Mouse (Mus musculus): ENCODE data around the gene Dpagt1. TPM values are rescaled to one million over a fixed set of nuclear protein-coding genes. Genes with fewer than 3 reads are reported as not detected.

Dpagt1 gene
- 27.7 and 47.4 TPM in 2 replicates for polyA plus RNA-seq (2012; rRNA removed)

GRCm38 (mm10) chr9:44325768-44326370, at the start of gene Dpagt1:
Dpagt1 (plus strand) TSS chr9:44326019.
- WGBS, result under 1% methylated on average over 12 of the region's 12 CpGs
- Histone ChIP-seq H3K4me3 (ENCODE audit: low read depth, low read length) (peak within 1 kb of the TSS; percentile 95), H3K27me3 (ENCODE audit: control insufficient read depth, insufficient read depth, low read length) (no peaks in the 10 kb centered on the region), H3K4me1 (ENCODE audit: control insufficient read depth, insufficient read depth, insufficient read length, low read length) (peaks cover 5% of the 10 kb centered on the region; the same call in 1 of the 2 replicates), H3K27ac (ENCODE audit: insufficient read depth, low read depth, low read length) (peak within 1 kb of the TSS; percentile 84), H3K36me3 (ENCODE audit: control insufficient read depth, insufficient read depth, low read length) (peaks cover 2% of the 10 kb centered on the region; the same call in 1 of the 2 replicates)
- TF ChIP-seq CTCF (IDR thresholded peaks at IDR 0.05; ENCODE audit: extremely low read depth, insufficient read length, insufficient replicate concordance, low read depth, low read length), result no peak
- TF ChIP-seq POLR2A (IDR thresholded peaks at IDR 0.05; ENCODE audit: low read depth, low read length), result no peak

- 51% methylated on average over 5 of the region's 5 CpGs for WGBS
These were observed 42.6 kb upstream of the Dpagt1 start for GRCm38 (mm10) chr9:44283183-44283582.

GRCm38 (mm10) chr9:44286256-44286850, 39.5 kb upstream of the Dpagt1 start:
- Histone ChIP-seq H3K36me3 (ENCODE audit: control insufficient read depth, insufficient read depth, low read length) (peaks cover 3% of the 10 kb centered on the region; the same call in 1 of the 2 replicates), H3K27me3 (ENCODE audit: control insufficient read depth, insufficient read depth, low read length) (peaks cover 22% of the 10 kb centered on the region), H3K4me1 (ENCODE audit: control insufficient read depth, insufficient read depth, insufficient read length, low read length) (peaks cover 10% of the 10 kb centered on the region), H3K4me3 (ENCODE audit: low read depth, low read length) (no peak overlapping the region), H3K27ac (ENCODE audit: insufficient read depth, low read depth, low read length) (no peak overlapping the region)
- TF ChIP-seq CTCF (IDR thresholded peaks at IDR 0.05; ENCODE audit: extremely low read depth, insufficient read length, insufficient replicate concordance, low read depth, low read length) (no peak), POLR2A (IDR thresholded peaks at IDR 0.05; ENCODE audit: low read depth, low read length) (no peak)
- WGBS, result 17% methylated on average over 6 of the region's 6 CpGs

More at GRCm38 (mm10) chr9:44283183-44283582, 42.6 kb upstream of the Dpagt1 start:
- TF ChIP-seq CTCF (IDR thresholded peaks at IDR 0.05; ENCODE audit: extremely low read depth, insufficient read length, insufficient replicate concordance, low read depth, low read length), result no peak
- Histone ChIP-seq H3K36me3 (ENCODE audit: control insufficient read depth, insufficient read depth, low read length) (no peaks in the 10 kb centered on the region), H3K4me1 (ENCODE audit: control insufficient read depth, insufficient read depth, insufficient read length, low read length) (peaks cover 10% of the 10 kb centered on the region), H3K27me3 (ENCODE audit: control insufficient read depth, insufficient read depth, low read length) (peaks cover 20% of the 10 kb centered on the region), H3K27ac (ENCODE audit: insufficient read depth, low read depth, low read length) (no peak overlapping the region), H3K4me3 (ENCODE audit: low read depth, low read length) (no peak overlapping the region)

DNA sequence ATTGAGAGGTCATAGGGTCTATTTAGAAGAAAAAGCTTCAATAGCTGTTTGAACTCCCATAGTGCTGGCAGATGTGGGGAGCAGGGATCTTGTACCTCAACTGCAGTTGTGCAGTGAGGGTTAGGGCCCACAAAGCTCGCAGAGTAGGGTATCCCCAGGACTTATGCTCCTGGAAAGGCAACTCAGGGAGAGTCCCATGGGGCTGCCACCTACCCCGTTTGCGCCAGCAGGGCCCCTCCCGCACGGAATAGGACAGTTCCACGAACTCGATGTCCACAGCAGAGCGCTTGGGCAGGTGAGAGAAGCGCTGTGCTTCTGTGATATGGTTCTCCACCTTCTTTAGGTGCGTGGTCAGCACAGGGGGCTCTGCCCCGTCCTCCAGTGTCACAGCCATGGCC, 38.8 kb upstream of the Dpagt1 start:
- Histone ChIP-seq H3K27ac (ENCODE audit: insufficient read depth, low read depth, low read length) (no peak overlapping the region), H3K27me3 (ENCODE audit: control insufficient read depth, insufficient read depth, low read length) (peaks cover 22% of the 10 kb centered on the region), H3K4me1 (ENCODE audit: control insufficient read depth, insufficient read depth, insufficient read length, low read length) (peaks cover 10% of the 10 kb centered on the region), H3K36me3 (ENCODE audit: control insufficient read depth, insufficient read depth, low read length) (peaks cover 6% of the 10 kb centered on the region; the same call in 1 of the 2 replicates), H3K4me3 (ENCODE audit: low read depth, low read length) (peak overlapping the region; percentile 51)
- WGBS, result 33% methylated on average over 11 of the region's 11 CpGs
- no peak for TF ChIP-seq POLR2A (IDR thresholded peaks at IDR 0.05; ENCODE audit: low read depth, low read length)
- no peak for TF ChIP-seq CTCF (IDR thresholded peaks at IDR 0.05; ENCODE audit: extremely low read depth, insufficient read length, insufficient replicate concordance, low read depth, low read length)

- peaks cover 8% of the 10 kb centered on the region; the same call in 1 of the 2 replicates for H3K36me3 ChIP-seq (ENCODE audit: control insufficient read depth, insufficient read depth, low read length)
- peak overlapping the region; percentile 51 for H3K4me3 ChIP-seq (ENCODE audit: low read depth, low read length)
- H3K27me3 ChIP-seq (ENCODE audit: control insufficient read depth, insufficient read depth, low read length), result peaks cover 22% of the 10 kb centered on the region
- H3K4me1 ChIP-seq (ENCODE audit: control insufficient read depth, insufficient read depth, insufficient read length, low read length), result peaks cover 10% of the 10 kb centered on the region
- TF ChIP-seq POLR2A (IDR thresholded peaks at IDR 0.05; ENCODE audit: low read depth, low read length) (no peak), CTCF (IDR thresholded peaks at IDR 0.05; ENCODE audit: extremely low read depth, insufficient read length, insufficient replicate concordance, low read depth, low read length) (no peak)
- no peak overlapping the region for H3K27ac ChIP-seq (ENCODE audit: insufficient read depth, low read depth, low read length)
- WGBS, result 5% methylated on average over 47 of the region's 47 CpGs
These were observed 38.3 kb upstream of the Dpagt1 start for GRCm38 (mm10) chr9:44287401-44288075.

GRCm38 (mm10) chr9:44288076-44288958, 37.5 kb upstream of the Dpagt1 start, which contains the start of gene Abcg4:
Abcg4 (minus strand) TSS chr9:44288615.
- peaks cover 10% of the 10 kb centered on the region for H3K4me1 ChIP-seq (ENCODE audit: control insufficient read depth, insufficient read depth, insufficient read length, low read length)
- WGBS, result 2% methylated on average over 38 of the region's 38 CpGs
- peaks cover 8% of the 10 kb centered on the region; the same call in 1 of the 2 replicates for H3K36me3 ChIP-seq (ENCODE audit: control insufficient read depth, insufficient read depth, low read length)
- H3K4me3 ChIP-seq (ENCODE audit: low read depth, low read length), result peak within 1 kb of the TSS; percentile 51
- no peak for TF ChIP-seq CTCF (IDR thresholded peaks at IDR 0.05; ENCODE audit: extremely low read depth, insufficient read length, insufficient replicate concordance, low read depth, low read length)
- TF ChIP-seq POLR2A (IDR thresholded peaks at IDR 0.05; ENCODE audit: low read depth, low read length), result no peak
- H3K27ac ChIP-seq (ENCODE audit: insufficient read depth, low read depth, low read length), result no peak within 1 kb of the TSS
- H3K27me3 ChIP-seq (ENCODE audit: control insufficient read depth, insufficient read depth, low read length), result peaks cover 22% of the 10 kb centered on the region
